In the genomic region with DNA sequence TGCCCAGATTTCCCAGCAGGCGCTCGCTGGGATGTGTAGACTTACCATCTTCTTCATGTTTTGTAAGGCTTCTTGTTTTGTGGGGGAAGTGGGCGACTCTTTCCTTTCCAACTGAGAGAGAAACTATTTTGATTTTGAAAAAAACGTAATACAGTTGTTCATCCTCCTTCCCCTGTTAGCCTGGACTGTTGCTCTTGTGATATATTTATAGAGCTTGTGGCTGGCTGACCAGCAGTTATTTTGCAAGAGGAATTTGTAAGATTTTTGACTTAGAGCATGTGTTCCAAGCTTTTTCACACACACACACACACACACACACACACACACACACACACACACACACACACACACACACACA, we compare ENCODE assay signal across 12 mouse cellular contexts.
DNase-seq lines count a peak whose midpoint lies in the region; ATAC-seq and TF ChIP-seq lines count a peak whose summit lies in the region.
"Had no signal": no experiment of that assay in that cellular context is flagged by ENCODE, and none has a peak within 500 bp of the region (broad histone marks: within the 10 kb centered on the region; RNA-seq: fewer than 3 reads in every experiment).

No protein-coding gene starts in this region.

- H3K4me3 ChIP-seq in forebrain, postnatal 0 days (ENCODE audit: low read depth, low read length) = no peak overlapping the region
- no peak overlapping the region for H3K4me3 ChIP-seq in forebrain, embryonic 13.5 days
- no peak overlapping the region for H3K4me3 ChIP-seq in lung, adult 2 months (replicated peaks; ENCODE audit: extremely low read depth, low read depth, low read length)
- H3K4me3 ChIP-seq in limb, embryonic 13.5 days = no peak overlapping the region
- H3K4me3 ChIP-seq: midbrain, embryonic 15.5 days had no signal

- H3K9ac ChIP-seq in forebrain, postnatal 0 days = no peak overlapping the region
- H3K9ac ChIP-seq in forebrain, embryonic 13.5 days = no peak overlapping the region
- no peak overlapping the region for H3K9ac ChIP-seq in limb, embryonic 13.5 days
- H3K9ac ChIP-seq: midbrain, embryonic 15.5 days had no signal

- H3K36me3 ChIP-seq in forebrain, postnatal 0 days (ENCODE audit: insufficient read depth) = no peaks in the 10 kb centered on the region
- H3K36me3 ChIP-seq in forebrain, embryonic 13.5 days (ENCODE audit: poor library complexity, severe bottlenecking) = 0 out of 2 replicates have a peak, but pooled peaks cover 4% of the 10 kb centered on the region
- peaks cover 9% of the 10 kb centered on the region; the same call in 1 of the 2 replicates for H3K36me3 ChIP-seq in limb, embryonic 13.5 days
- H3K36me3 ChIP-seq: midbrain, embryonic 15.5 days had no signal

- no peak for TF ChIP-seq POLR2A in lung, adult 2 months (IDR thresholded peaks at IDR 0.05; ENCODE audit: borderline replicate concordance, extremely low read depth, low read depth, low read length)

- no peak overlapping the region for H3K27ac ChIP-seq in forebrain, postnatal 0 days (ENCODE audit: low read depth, low read length)
- no peak overlapping the region for H3K27ac ChIP-seq in forebrain, embryonic 13.5 days
- H3K27ac ChIP-seq in limb, embryonic 13.5 days = peak overlapping the region; percentile 39; the same call in 1 of the 2 replicates

- H3K27me3 ChIP-seq in forebrain, postnatal 0 days (ENCODE audit: insufficient read depth, low read length) = no peaks in the 10 kb centered on the region
- no peaks in the 10 kb centered on the region for H3K27me3 ChIP-seq in forebrain, embryonic 13.5 days
- H3K27me3 ChIP-seq in limb, embryonic 13.5 days = no peaks in the 10 kb centered on the region
- H3K27me3 ChIP-seq: midbrain, embryonic 15.5 days had no signal

- no peak overlapping the region for H3K4me2 ChIP-seq in forebrain, postnatal 0 days (ENCODE audit: low read depth)
- H3K4me2 ChIP-seq in forebrain, embryonic 13.5 days = no peak overlapping the region
- no peak overlapping the region for H3K4me2 ChIP-seq in limb, embryonic 13.5 days (replicated peaks)
- H3K4me2 ChIP-seq: midbrain, embryonic 15.5 days had no signal

- ATAC-seq in forebrain, postnatal 0 days = no peak
- ATAC-seq in forebrain, embryonic 13.5 days = no peak
- ATAC-seq in limb, embryonic 13.5 days (ENCODE audit: low FRiP score, low read depth) = no peak
- ATAC-seq: forebrain, embryonic 16.5 days; midbrain, embryonic 15.5 days had no signal

- H3K9me3 ChIP-seq in forebrain, postnatal 0 days (ENCODE audit: low read length) = no peaks in the 10 kb centered on the region
- no peaks in the 10 kb centered on the region for H3K9me3 ChIP-seq in forebrain, embryonic 13.5 days (replicated peaks)
- H3K9me3 ChIP-seq in limb, embryonic 13.5 days = no peaks in the 10 kb centered on the region
- H3K9me3 ChIP-seq: midbrain, embryonic 15.5 days had no signal

- no peaks in the 10 kb centered on the region for H3K4me1 ChIP-seq in forebrain, postnatal 0 days (ENCODE audit: insufficient read depth)
- 0 out of 2 replicates have a peak, but pooled peaks cover 4% of the 10 kb centered on the region for H3K4me1 ChIP-seq in forebrain, embryonic 13.5 days
- H3K4me1 ChIP-seq in lung, adult 2 months (ENCODE audit: control insufficient read depth, insufficient read depth, low read length) = peaks cover 3% of the 10 kb centered on the region
- H3K4me1 ChIP-seq in limb, embryonic 13.5 days = peaks cover 64% of the 10 kb centered on the region

- DNase-seq in forebrain, postnatal 0 days = peak; percentile 22
- DNase-seq in lung, adult 2 months = peak; percentile 0
- DNase-seq in lung, postnatal 10 days = no peak
- peak; percentile 47 for DNase-seq in adipocyte (ENCODE audit: low spot score)
- no peak for DNase-seq in yolk sac, embryonic 10.5 days (ENCODE audit: low spot score)
- no peak for DNase-seq in retina, embryonic 14.5 days (ENCODE audit: low spot score)
- DNase-seq: adrenal gland, postnatal 10 days; gastrocnemius, postnatal 36 days had no signal

- WGBS in forebrain, postnatal 0 days = 57% methylated on average over 4 of the region's 4 CpGs
- 81% methylated on average over 4 of the region's 4 CpGs for WGBS in forebrain, embryonic 13.5 days
- 39% methylated on average over 4 of the region's 4 CpGs for WGBS in lung, adult 2 months
- WGBS in limb, embryonic 13.5 days = 76% methylated on average over 4 of the region's 4 CpGs

- no peak for TF ChIP-seq CTCF in forebrain, postnatal 0 days (IDR thresholded peaks at IDR 0.05; ENCODE audit: low read depth)
- TF ChIP-seq CTCF in lung, adult 2 months (IDR thresholded peaks at IDR 0.05; ENCODE audit: insufficient read depth, low read length) = no peak

Comparison
In these comparisons a context has a peak if more than half of its experiments do, and no peak if none do; other contexts are left out.
1. DNase-seq: peak in forebrain, postnatal 0 days (single experiment), lung, adult 2 months (single experiment) and adipocyte (single experiment); none in lung, postnatal 10 days (single experiment), yolk sac, embryonic 10.5 days (single experiment) and retina, embryonic 14.5 days (single experiment).